Mouse (Mus musculus): Measurements from ENCODE around the gene Rassf2. TPM values are rescaled to one million over a fixed set of nuclear protein-coding genes. Genes with fewer than 3 reads are reported as not detected.

Rassf2 gene
- total RNA-seq, 2 experiments from 2014 or later = 8.5 to 13.1 TPM

- intact Hi-C loops (cut with DNase I; ENCODE audit: low total_unique reads) = no loop called here
- no peak for DNase-seq
Observed at GRCm38 (mm10) chr2:132016034-132016433, 14.0 kb downstream of the Rassf2 start.

- no peak for DNase-seq
- intact Hi-C loops (cut with DNase I; ENCODE audit: low total_unique reads) = no loop called here
Observed at GRCm38 (mm10) chr2:132013152-132013551, 16.9 kb downstream of the Rassf2 start.

GRCm38 (mm10) chr2:132010781-132011180 is 19.3 kb downstream of the Rassf2 start:
- DNase-seq = no peak
- intact Hi-C loops (cut with DNase I; ENCODE audit: low total_unique reads) = no loop called here

- intact Hi-C loops (cut with DNase I; ENCODE audit: low total_unique reads) = loop anchor here (10.0 kb wide), 1 partner anchor 57 kb away; no protein-coding TSS in a partner anchor
Observed at GRCm38 (mm10) chr2:132008186-132008585, 21.9 kb downstream of the Rassf2 start.

GRCm38 (mm10) chr2:132007475-132007819 is 22.6 kb downstream of the Rassf2 start:
- DNase-seq = no peak
- intact Hi-C loops (cut with DNase I; ENCODE audit: low total_unique reads) = loop anchor here (10.0 kb wide), 1 partner anchor 57 kb away; no protein-coding TSS in a partner anchor

More at GRCm38 (mm10) chr2:132008186-132008585, 21.9 kb downstream of the Rassf2 start:
- no peak for DNase-seq

- intact Hi-C loops (cut with DNase I; ENCODE audit: low total_unique reads) = loop anchor here (10.0 kb wide), 1 partner anchor 58 kb away; no protein-coding TSS in a partner anchor
- DNase-seq = peak; percentile 86
Observed at GRCm38 (mm10) chr2:132006561-132007474, 23.2 kb downstream of the Rassf2 start.

GRCm38 (mm10) chr2:132005445-132005844 is 24.6 kb downstream of the Rassf2 start:
- intact Hi-C loops (cut with DNase I; ENCODE audit: low total_unique reads) = loop anchor here (10.0 kb wide), 1 partner anchor 59 kb away; no protein-coding TSS in a partner anchor
- no peak for DNase-seq

- no peak for DNase-seq
- intact Hi-C loops (cut with DNase I; ENCODE audit: low total_unique reads) = loop anchor here (10.0 kb wide), 1 partner anchor 60 kb away; no protein-coding TSS in a partner anchor
Observed at GRCm38 (mm10) chr2:132004495-132005136, 25.4 kb downstream of the Rassf2 start.

GRCm38 (mm10) chr2:132003916-132004315 is 26.1 kb downstream of the Rassf2 start:
- intact Hi-C loops (cut with DNase I; ENCODE audit: low total_unique reads) = loop anchor here (10.0 kb wide), 1 partner anchor 61 kb away; no protein-coding TSS in a partner anchor
- no peak for DNase-seq

- DNase-seq = no peak
- intact Hi-C loops (cut with DNase I; ENCODE audit: low total_unique reads) = loop anchor here (10.0 kb wide), 1 partner anchor 63 kb away; no protein-coding TSS in a partner anchor
Observed at GRCm38 (mm10) chr2:132001696-132002334, 28.2 kb downstream of the Rassf2 start.

GRCm38 (mm10) chr2:131997356-131997755 is 32.7 kb downstream of the Rassf2 start:
- intact Hi-C loops (cut with DNase I; ENCODE audit: low total_unique reads) = no loop called here
- no peak for DNase-seq

- intact Hi-C loops (cut with DNase I; ENCODE audit: low total_unique reads) = no loop called here
- DNase-seq = no peak
Observed at GRCm38 (mm10) chr2:131996369-131996768, 33.7 kb downstream of the Rassf2 start.

- DNase-seq = no peak
- intact Hi-C loops (cut with DNase I; ENCODE audit: low total_unique reads) = no loop called here
Observed at GRCm38 (mm10) chr2:131995742-131996141, 34.3 kb downstream of the Rassf2 start.

GRCm38 (mm10) chr2:131994971-131995370 is 35.1 kb downstream of the Rassf2 start:
- intact Hi-C loops (cut with DNase I; ENCODE audit: low total_unique reads) = no loop called here
- no peak for DNase-seq

GRCm38 (mm10) chr2:131993563-131994088 is 36.4 kb downstream of the Rassf2 start:
- DNase-seq = no peak
- intact Hi-C loops (cut with DNase I; ENCODE audit: low total_unique reads) = no loop called here

- intact Hi-C loops (cut with DNase I; ENCODE audit: low total_unique reads) = no loop called here
- DNase-seq = no peak
Observed at GRCm38 (mm10) chr2:131993151-131993550, 36.9 kb downstream of the Rassf2 start.

GRCm38 (mm10) chr2:131992487-131992886 is 37.6 kb downstream of the Rassf2 start:
- no peak for DNase-seq
- intact Hi-C loops (cut with DNase I; ENCODE audit: low total_unique reads) = no loop called here

- intact Hi-C loops (cut with DNase I; ENCODE audit: low total_unique reads) = loop anchor here (10.0 kb wide), 1 partner anchor 66 kb away; no protein-coding TSS in a partner anchor
- no peak for DNase-seq
Observed at GRCm38 (mm10) chr2:131988550-131988949, 41.5 kb downstream of the Rassf2 start.

- intact Hi-C loops (cut with DNase I; ENCODE audit: low total_unique reads) = loop anchor here (10.0 kb wide), 1 partner anchor 67 kb away; no protein-coding TSS in a partner anchor
Observed at GRCm38 (mm10) chr2:131987950-131988349, 42.1 kb downstream of the Rassf2 start.

More at GRCm38 (mm10) chr2:131987950-131988349, 42.1 kb downstream of the Rassf2 start:
- DNase-seq = no peak

Measured in gastrocnemius, postnatal 14 days (tissue).